Mouse (Mus musculus) retina, adult 2 months (tissue): ENCODE data around the gene Ms4a13.
"Not testable (repeated sequence)": the region's sequence is repeated elsewhere in the genome, so short reads cannot be mapped to it uniquely, and the experiment has no call there.

Experiments
- DNase-seq: peaks from one replicate; pipeline ENCODE4 v3.0.0-alpha.2; 2012; ENCODE audit warnings: low read depth, low spot score

Gene Ms4a13

GRCm38 (mm10) chr19:11196546-11196945 lies at the start of gene Ms4a13:
Ms4a13 (minus strand) TSS chr19:11196737.
- DNase-seq: no peak

GRCm38 (mm10) chr19:11244230-11244629 lies 47.7 kb upstream of the Ms4a13 start:
- DNase-seq: no peak

- DNase-seq: no peak
Observed at GRCm38 (mm10) chr19:11242560-11242959, 46.0 kb upstream of the Ms4a13 start.

GRCm38 (mm10) chr19:11235820-11236219 lies 39.3 kb upstream of the Ms4a13 start:
- DNase-seq: no peak

- no peak for DNase-seq
Observed at GRCm38 (mm10) chr19:11234921-11235735, 38.6 kb upstream of the Ms4a13 start.

- no peak for DNase-seq
Observed at GRCm38 (mm10) chr19:11234244-11234643, 37.7 kb upstream of the Ms4a13 start.

GRCm38 (mm10) chr19:11232348-11232747 lies 35.8 kb upstream of the Ms4a13 start, which contains the start of gene Ms4a12:
Ms4a12 (minus strand) TSS chr19:11232448.
- DNase-seq: no peak

- DNase-seq: no peak
Observed at GRCm38 (mm10) chr19:11192552-11192951, 4.0 kb downstream of the Ms4a13 start.

GRCm38 (mm10) chr19:11184121-11184520 lies 12.4 kb downstream of the Ms4a13 start:
- DNase-seq: no peak

- no peak for DNase-seq
Observed at GRCm38 (mm10) chr19:11177464-11177863, 19.1 kb downstream of the Ms4a13 start.

GRCm38 (mm10) chr19:11165172-11165571 lies 31.4 kb downstream of the Ms4a13 start, which contains the start of gene 1700025F22Rik:
1700025F22Rik (minus strand) TSS chr19:11165320.
- DNase-seq: no peak

GRCm38 (mm10) chr19:11157890-11158289 lies 38.6 kb downstream of the Ms4a13 start:
- not testable (repeated sequence) for DNase-seq

- no peak for DNase-seq
Observed at GRCm38 (mm10) chr19:11135336-11135735, 61.2 kb downstream of the Ms4a13 start.

GRCm38 (mm10) chr19:11134852-11135251 lies 61.7 kb downstream of the Ms4a13 start:
- no peak for DNase-seq

- DNase-seq: not testable (repeated sequence)
Observed at GRCm38 (mm10) chr19:11130776-11131175, 65.8 kb downstream of the Ms4a13 start, which contains the start of gene 1700017D01Rik. 1700017D01Rik (minus strand) TSS chr19:11130876.

- no peak for DNase-seq
Observed at GRCm38 (mm10) chr19:11129702-11130101, 66.8 kb downstream of the Ms4a13 start.

- not testable (repeated sequence) for DNase-seq
Observed at GRCm38 (mm10) chr19:11121016-11121420, 75.5 kb downstream of the Ms4a13 start.
